Mouse (Mus musculus) 3134 (cell line): Measurements from ENCODE around the gene Ctbp2.

ENCODE experiments used
- DNase-seq: peaks from one replicate; pipeline ENCODE4 v3.0.0-alpha.2; 2011; ENCODE audit warnings: low spot score; ENCODE audit not compliant: insufficient read length; ENCODE audit errors: extremely low read depth

Ctbp2 gene

DNA sequence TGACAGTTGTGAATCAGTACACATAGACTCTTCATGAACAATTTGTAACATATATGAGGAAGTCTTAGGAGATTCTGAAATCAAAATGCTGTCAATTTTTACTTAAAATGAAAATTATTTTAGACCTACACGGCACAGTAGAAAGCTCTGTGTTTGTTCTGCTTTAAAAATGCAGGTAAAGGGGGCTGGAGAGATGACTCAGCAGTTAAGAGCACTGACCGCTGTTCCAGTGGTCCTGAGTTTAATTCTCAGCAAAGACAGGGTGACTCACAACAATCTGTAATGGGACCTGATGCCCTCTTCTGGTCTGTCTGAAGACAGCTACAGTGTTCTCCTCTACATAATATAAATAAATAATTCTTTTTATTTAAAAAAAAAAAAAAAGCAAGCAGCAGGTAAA lies 158.4 kb downstream of the Ctbp2 start:
- DNase-seq = no peak

DNA sequence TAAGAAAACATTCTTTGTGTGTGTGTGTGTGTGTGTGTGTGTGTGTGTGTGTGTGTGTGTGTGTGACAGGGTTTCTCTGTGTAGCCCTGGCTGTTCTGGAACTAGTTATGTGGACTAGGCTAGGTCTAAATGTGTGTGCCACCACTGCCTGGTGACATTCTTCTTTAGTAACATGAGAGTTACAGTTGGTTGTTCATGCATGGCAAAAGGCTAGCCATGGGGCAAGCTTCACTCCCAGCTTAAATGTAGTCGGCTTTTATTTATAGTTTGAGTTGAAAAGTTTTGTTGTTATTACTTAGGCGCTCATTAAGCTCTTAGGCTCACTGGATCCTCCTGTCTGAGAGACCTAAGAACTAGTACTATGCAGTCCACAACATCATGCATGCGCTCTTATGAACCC lies 159.8 kb downstream of the Ctbp2 start:
- DNase-seq = no peak

DNA sequence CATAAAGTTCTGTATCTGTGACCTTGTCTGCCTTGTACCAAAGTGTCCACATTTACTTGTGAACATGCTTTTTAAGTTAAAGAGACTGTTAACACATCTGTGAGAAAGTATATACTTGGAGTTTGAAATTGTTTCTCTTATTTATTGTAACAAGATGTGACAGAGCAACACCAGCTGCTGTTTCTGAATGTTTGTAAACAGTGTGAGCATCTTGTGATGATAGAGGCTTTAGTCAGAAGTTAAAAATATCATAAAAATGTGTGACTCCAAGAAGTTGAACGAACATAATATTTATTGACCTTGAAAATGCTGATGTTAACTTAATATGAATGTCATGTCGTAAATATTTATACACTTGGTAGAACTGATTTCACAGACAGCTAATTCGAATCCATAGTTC lies 173.5 kb downstream of the Ctbp2 start:
- no peak for DNase-seq

DNA sequence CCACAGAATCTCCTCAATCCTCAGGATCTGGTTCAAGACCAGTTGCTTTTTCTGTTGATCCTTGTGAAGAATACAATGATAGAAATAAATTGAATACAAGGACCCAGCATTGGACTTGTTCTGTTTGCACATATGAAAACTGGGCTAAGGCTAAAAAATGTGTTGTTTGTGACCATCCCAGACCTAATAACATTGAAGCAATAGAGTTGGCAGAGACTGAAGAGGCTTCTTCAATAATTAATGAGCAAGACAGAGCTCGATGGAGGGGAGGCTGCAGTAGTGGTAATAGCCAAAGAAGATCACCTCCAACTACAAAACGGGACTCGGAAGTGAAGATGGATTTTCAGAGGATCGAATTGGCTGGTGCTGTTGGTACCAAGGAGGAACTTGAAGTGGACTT lies 174.2 kb downstream of the Ctbp2 start:
- DNase-seq = no peak

DNA sequence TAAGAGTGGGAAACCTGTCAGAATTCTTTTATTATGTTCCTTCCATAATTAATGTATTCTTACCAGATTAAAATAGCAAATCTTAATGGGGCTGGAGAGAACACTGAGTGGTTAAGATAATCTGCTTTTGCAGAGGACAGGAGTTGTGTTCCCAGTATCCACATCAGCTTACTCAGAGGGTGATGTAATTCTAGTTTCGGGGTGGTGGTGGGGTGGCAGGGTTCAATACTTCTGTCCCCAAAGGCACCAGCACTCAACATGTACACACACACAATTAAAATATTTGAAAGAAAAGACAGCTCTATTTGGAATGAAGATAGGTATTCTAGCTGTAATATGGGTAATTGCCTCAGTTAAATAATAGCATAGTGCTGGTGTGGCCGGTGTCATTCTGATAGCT lies 183.6 kb downstream of the Ctbp2 start:
- DNase-seq = no peak

DNA sequence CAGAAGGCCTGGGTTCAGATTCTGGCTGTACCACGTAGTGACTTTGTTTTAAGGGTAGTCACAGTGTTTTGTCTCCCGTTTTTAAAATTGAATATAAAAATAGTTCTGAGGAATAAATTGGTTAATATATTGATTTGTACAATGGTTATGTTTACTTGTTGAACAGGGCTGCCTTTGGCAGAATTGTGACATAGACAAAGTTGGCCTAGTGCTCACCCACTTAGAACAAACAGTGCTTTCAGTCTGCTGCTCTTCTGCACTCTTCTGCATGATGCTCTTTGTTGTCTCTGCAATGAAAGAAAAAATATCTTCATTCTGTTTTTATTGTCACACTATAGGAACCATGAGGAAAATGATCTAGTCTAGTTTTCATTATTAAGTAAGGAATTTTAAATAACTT lies 185.0 kb downstream of the Ctbp2 start:
- no peak for DNase-seq
